Mouse (Mus musculus) heart, embryonic 15.5 days (tissue): ENCODE data around the gene Myo19. TPM values are rescaled to one million over a fixed set of nuclear protein-coding genes. Genes with fewer than 3 reads are reported as not detected.

Experiments
- ATAC-seq: fragments of 200-750 bp; cut with Nextera tagmentation; replicated peaks from 2 replicates; pipeline ENCODE4 v1.8.0; 2017; ENCODE audit warnings: low read depth, moderate TSS enrichment; ENCODE audit not compliant: insufficient number of reproducible peaks, insufficient read depth, low FRiP score
- H3K27ac ChIP-seq: fragments of 300-500 bp; sonication (generic); 2 replicates; pipeline ENCODE4 v1.5.1; 2015; ENCODE audit warnings: mild to moderate bottlenecking, inconsistent platforms
- H3K27me3 ChIP-seq: fragments of 300-500 bp; sonication (generic); 2 replicates; pipeline ENCODE4 v1.6.1; 2015; ENCODE audit warnings: inconsistent platforms
- H3K36me3 ChIP-seq: fragments of 300-500 bp; sonication (generic); 2 replicates; pipeline ENCODE4 v1.6.1; 2015; ENCODE audit warnings: mild to moderate bottlenecking, inconsistent platforms
- H3K4me1 ChIP-seq: fragments of 300-500 bp; sonication (generic); replicated peaks from 2 replicates; pipeline ENCODE4 v1.6.1; 2015; ENCODE audit warnings: inconsistent platforms
- H3K4me2 ChIP-seq: fragments of 300-500 bp; sonication (generic); 2 replicates; pipeline ENCODE4 v1.6.1; 2015; ENCODE audit warnings: inconsistent platforms, mild to moderate bottlenecking, moderate library complexity
- H3K4me3 ChIP-seq: fragments of 300-500 bp; sonication (generic); 2 replicates; pipeline ENCODE4 v1.5.1; 2015; ENCODE audit warnings: mild to moderate bottlenecking, inconsistent platforms
- H3K9ac ChIP-seq: fragments of 300-500 bp; sonication (generic); 2 replicates; pipeline ENCODE4 v1.6.1; 2015; ENCODE audit warnings: mild to moderate bottlenecking, inconsistent platforms
- H3K9me3 ChIP-seq: fragments of 300-500 bp; sonication (generic); replicated peaks from 2 replicates; pipeline ENCODE4 v1.6.1; 2016; ENCODE audit warnings: inconsistent platforms
- WGBS: fragments of 180-500 bp; shearing (Covaris S2); methylation state at CpG from one replicate; pipeline ENCODE4 v1.1.7; 2015; ENCODE audit warnings: mixed read lengths; 5-methylcytosine and 5-hydroxymethylcytosine counted together
- polyA plus RNA-seq: library from polyadenylated mRNA; unstranded; fragments of >200 nt; fragmentation: Nextera tagmentation; extraction: Ambion mirVana; gene quantifications from 2 replicates; pipeline ENCODE4 v1.2.1, GENCODE M21; 2015

Gene Myo19
- polyA plus RNA-seq, 1 experiment from 2014 or later, result 5.4 TPM

GRCm38 (mm10) chr11:84916703-84917300 lies 36.9 kb downstream of the Myo19 start:
- Histone ChIP-seq H3K9ac (0 out of 2 replicates have a peak overlapping the region, but pooled peaks have one; percentile 24), H3K4me1 (peaks cover 6% of the 10 kb centered on the region), H3K27me3 (no peaks in the 10 kb centered on the region), H3K4me2 (peak overlapping the region; percentile 73), H3K9me3 (no peaks in the 10 kb centered on the region), H3K27ac (no peak overlapping the region), H3K4me3 (peak overlapping the region; percentile 67), H3K36me3 (peaks cover 11% of the 10 kb centered on the region; the same call in 1 of the 2 replicates)
- ATAC-seq, result no peak
- 52% methylated on average over 7 of the region's 7 CpGs for WGBS

DNA sequence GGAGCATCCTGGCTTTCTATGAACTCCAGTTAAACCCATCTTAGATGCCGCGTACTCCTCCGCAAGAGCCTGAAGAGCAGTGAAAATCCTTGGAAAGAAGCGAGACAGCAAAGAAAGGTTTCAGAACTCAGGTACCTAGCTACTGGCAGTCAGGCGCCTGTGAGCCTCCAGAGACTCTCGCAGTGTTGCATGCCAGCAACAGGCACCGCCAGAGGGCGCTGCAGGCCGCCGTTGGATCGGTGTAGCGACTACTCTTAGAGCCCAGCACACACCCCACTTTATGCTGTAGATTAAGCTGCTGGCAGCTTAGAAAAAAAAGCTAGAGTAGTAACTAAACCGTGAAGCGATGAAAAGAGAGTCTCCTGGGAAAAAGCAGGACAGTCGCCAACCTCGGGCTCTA lies 38.5 kb downstream of the Myo19 start:
- Histone ChIP-seq H3K4me2 (peak overlapping the region; percentile 43), H3K36me3 (peaks cover 2% of the 10 kb centered on the region; the same call in 1 of the 2 replicates), H3K9me3 (no peaks in the 10 kb centered on the region), H3K27ac (no peak overlapping the region), H3K4me1 (peaks cover 6% of the 10 kb centered on the region), H3K4me3 (no peak overlapping the region), H3K27me3 (no peaks in the 10 kb centered on the region), H3K9ac (no peak overlapping the region)
- WGBS, result 6% methylated on average over 16 of the region's 16 CpGs
- ATAC-seq, result no peak; the same call in 1 of the 2 replicates

DNA sequence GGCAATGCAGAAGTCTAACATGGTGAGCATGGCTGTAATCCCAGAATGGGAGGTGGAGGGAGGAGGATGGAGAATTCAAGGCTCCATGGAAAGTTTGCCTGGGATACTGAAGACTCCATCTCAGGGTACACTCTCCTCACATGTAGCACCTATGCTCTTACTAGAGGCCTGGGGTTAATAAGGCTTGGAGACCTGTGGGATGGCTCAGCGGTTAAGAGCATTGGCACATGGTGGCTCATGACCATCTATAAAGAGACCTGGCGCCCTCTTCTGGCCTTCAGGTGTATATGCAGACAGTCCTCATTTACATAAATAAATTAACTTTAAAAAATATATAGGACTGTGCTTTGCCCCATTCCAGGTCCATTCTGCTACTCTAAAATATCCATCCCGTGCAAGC lies 39.3 kb downstream of the Myo19 start:
- no peak overlapping the region for H3K9ac ChIP-seq
- H3K4me3 ChIP-seq, result no peak overlapping the region
- H3K4me2 ChIP-seq, result no peak overlapping the region
- no peak for ATAC-seq
- H3K36me3 ChIP-seq, result no peaks in the 10 kb centered on the region
- no peaks in the 10 kb centered on the region for H3K27me3 ChIP-seq
- peaks cover 6% of the 10 kb centered on the region for H3K4me1 ChIP-seq
- no peaks in the 10 kb centered on the region for H3K9me3 ChIP-seq
- 37% methylated on average over 3 of the region's 3 CpGs for WGBS
- no peak overlapping the region for H3K27ac ChIP-seq

DNA sequence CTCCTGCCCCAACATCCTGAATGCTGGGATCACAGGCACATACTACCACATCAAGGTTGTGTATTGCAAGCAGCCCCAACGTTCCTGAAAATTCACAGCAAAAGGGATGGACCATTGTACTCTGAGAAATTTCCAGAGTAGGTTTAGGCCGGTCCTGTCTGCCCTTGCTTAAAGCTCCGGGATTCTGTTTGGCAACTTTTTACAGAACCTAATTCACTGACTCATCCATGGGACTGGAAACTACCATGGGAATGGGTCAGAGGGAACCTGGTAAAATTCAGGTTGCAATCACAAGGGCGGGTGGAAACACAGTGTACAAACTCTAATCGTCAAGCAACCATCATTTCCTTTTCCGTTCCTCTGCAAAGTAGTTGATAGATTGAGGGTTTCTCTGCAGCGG lies 40.0 kb downstream of the Myo19 start:
- H3K4me3 ChIP-seq, result no peak overlapping the region
- no peak overlapping the region for H3K9ac ChIP-seq
- no peaks in the 10 kb centered on the region for H3K9me3 ChIP-seq
- no peak overlapping the region for H3K4me2 ChIP-seq
- H3K27ac ChIP-seq, result no peak overlapping the region
- H3K4me1 ChIP-seq, result peaks cover 6% of the 10 kb centered on the region
- no peak for ATAC-seq
- WGBS, result 48% methylated on average over 7 of the region's 7 CpGs
- H3K27me3 ChIP-seq, result no peaks in the 10 kb centered on the region
- H3K36me3 ChIP-seq, result no peaks in the 10 kb centered on the region

DNA sequence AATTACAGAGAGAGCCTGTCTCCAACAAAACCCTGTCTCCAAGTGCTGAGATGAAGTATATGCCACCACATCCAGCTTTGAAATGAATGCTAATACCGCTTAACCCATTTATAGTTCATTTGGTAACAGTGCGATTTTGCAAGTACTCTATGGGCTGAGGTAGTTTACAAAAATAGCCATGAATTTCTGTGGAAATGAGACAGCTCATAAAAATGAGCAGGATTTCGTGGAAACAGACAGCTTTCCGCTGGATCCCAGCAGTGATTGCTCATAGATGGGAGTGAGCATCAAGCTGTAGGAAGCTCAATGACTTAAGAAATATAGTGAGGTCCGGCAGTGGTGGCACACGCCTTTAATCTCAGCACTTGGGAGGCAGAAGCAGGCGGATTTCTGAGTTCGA lies 41.0 kb downstream of the Myo19 start:
- Histone ChIP-seq H3K27ac (no peak overlapping the region), H3K4me2 (no peak overlapping the region), H3K9ac (no peak overlapping the region), H3K4me3 (no peak overlapping the region), H3K9me3 (no peaks in the 10 kb centered on the region), H3K27me3 (no peaks in the 10 kb centered on the region), H3K4me1 (no peaks in the 10 kb centered on the region; the same call in 1 of the 2 replicates), H3K36me3 (no peaks in the 10 kb centered on the region)
- 76% methylated on average over 8 of the region's 8 CpGs for WGBS
- ATAC-seq, result no peak

- no peak overlapping the region for H3K4me2 ChIP-seq
- H3K36me3 ChIP-seq, result no peaks in the 10 kb centered on the region
- H3K27me3 ChIP-seq, result no peaks in the 10 kb centered on the region
- no peaks in the 10 kb centered on the region for H3K9me3 ChIP-seq
- H3K4me3 ChIP-seq, result no peak overlapping the region
- H3K9ac ChIP-seq, result no peak overlapping the region
- H3K4me1 ChIP-seq, result no peaks in the 10 kb centered on the region
- ATAC-seq, result no peak
- H3K27ac ChIP-seq, result no peak overlapping the region
- WGBS, result 13% methylated on average over 6 of the region's 6 CpGs
Observed at GRCm38 (mm10) chr11:84932261-84932660, 52.3 kb downstream of the Myo19 start.

GRCm38 (mm10) chr11:84939508-84940053 lies 59.6 kb downstream of the Myo19 start:
- Histone ChIP-seq H3K9ac (no peak overlapping the region), H3K4me1 (no peaks in the 10 kb centered on the region; the same call in none of the 2 replicates), H3K27ac (no peak overlapping the region), H3K9me3 (no peaks in the 10 kb centered on the region), H3K4me3 (no peak overlapping the region), H3K4me2 (no peak overlapping the region), H3K27me3 (peaks cover 20% of the 10 kb centered on the region), H3K36me3 (no peaks in the 10 kb centered on the region)
- ATAC-seq, result no peak
- WGBS, result 52% methylated on average over 8 of the region's 8 CpGs

DNA sequence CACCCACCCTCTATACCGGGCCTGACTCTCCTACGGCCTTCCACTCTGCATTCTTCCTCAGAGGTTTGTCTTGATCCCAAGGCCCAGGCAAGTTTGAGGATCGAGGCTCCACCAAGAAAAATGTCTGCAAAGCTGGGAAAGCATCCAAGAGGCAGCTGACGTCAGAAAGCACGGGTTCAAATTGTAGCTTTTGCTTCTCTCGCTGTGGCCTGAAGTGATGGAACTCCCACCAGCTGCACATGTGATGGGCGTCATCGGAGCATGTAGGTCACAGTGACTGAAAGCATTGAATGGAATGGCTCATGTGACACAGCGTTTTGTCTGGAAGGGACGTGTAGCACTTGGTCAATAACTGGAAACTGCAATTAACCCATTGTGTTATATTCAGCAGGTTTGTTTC lies 60.2 kb downstream of the Myo19 start:
- ATAC-seq, result no peak
- H3K36me3 ChIP-seq, result no peaks in the 10 kb centered on the region
- H3K9me3 ChIP-seq, result no peaks in the 10 kb centered on the region
- H3K4me1 ChIP-seq, result no peaks in the 10 kb centered on the region; the same call in none of the 2 replicates
- H3K4me3 ChIP-seq, result no peak overlapping the region
- no peak overlapping the region for H3K9ac ChIP-seq
- H3K27ac ChIP-seq, result no peak overlapping the region
- no peak overlapping the region for H3K4me2 ChIP-seq
- H3K27me3 ChIP-seq, result peaks cover 26% of the 10 kb centered on the region
- 78% methylated on average over 10 of the region's 10 CpGs for WGBS

DNA sequence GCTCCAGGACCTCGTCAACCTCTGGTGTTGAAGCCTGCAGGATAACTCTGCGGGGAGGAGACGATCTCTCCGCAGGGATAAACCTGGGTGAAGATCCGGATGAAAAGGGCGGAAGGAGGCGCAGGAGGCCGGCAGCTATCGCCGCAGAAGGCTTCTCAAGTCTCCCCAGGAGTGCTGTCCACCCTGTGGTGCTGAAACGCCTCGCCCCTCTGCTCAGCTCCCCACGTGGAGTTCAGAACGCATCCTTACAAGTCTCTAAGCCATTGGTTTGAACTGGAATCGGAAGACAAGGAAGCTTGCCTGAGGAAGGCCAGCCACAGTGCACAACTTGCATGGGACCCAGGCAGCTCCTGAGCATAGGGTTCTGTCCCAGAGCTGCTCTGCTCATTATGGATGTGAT lies 64.0 kb downstream of the Myo19 start:
- H3K4me2 ChIP-seq, result no peak overlapping the region

GRCm38 (mm10) chr11:84944639-84945435 lies 64.9 kb downstream of the Myo19 start:
- Histone ChIP-seq H3K4me3 (no peak overlapping the region), H3K27ac (no peak overlapping the region), H3K9me3 (no peaks in the 10 kb centered on the region), H3K36me3 (no peaks in the 10 kb centered on the region), H3K9ac (no peak overlapping the region), H3K4me2 (no peak overlapping the region), H3K4me1 (no peaks in the 10 kb centered on the region; the same call in none of the 2 replicates), H3K27me3 (peaks cover 39% of the 10 kb centered on the region)
- WGBS, result under 1% methylated on average over 12 of the region's 12 CpGs
- ATAC-seq, result no peak

More for the DNA sequence above, 64.0 kb downstream of the Myo19 start:
- Histone ChIP-seq H3K4me3 (no peak overlapping the region), H3K9me3 (no peaks in the 10 kb centered on the region), H3K4me1 (no peaks in the 10 kb centered on the region; the same call in none of the 2 replicates), H3K9ac (no peak overlapping the region), H3K27me3 (peaks cover 39% of the 10 kb centered on the region), H3K27ac (no peak overlapping the region), H3K36me3 (no peaks in the 10 kb centered on the region)
- ATAC-seq, result no peak
- WGBS, result 0% methylated on average over 15 of the region's 15 CpGs

DNA sequence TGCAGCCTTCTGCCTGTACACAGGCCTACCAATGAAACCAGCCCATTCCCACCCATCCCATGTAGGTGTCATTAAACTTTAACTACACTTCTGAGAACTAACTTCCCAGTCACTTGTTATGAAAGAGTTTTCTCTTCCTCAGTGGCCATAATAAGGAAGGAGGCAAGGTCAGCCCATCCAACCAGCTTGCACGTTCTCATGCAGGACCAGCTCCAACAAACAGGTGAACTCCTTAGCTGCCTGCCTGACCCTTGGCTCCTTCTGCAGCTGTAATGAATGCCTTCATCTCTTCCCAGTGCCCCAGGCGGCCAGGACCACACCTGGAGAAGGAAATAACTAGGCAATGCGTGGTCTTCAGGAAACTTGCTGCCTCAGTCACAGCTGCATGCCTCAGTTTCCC lies 65.9 kb downstream of the Myo19 start:
- no peaks in the 10 kb centered on the region; the same call in none of the 2 replicates for H3K4me1 ChIP-seq
- no peak overlapping the region for H3K4me2 ChIP-seq
- H3K9me3 ChIP-seq, result no peaks in the 10 kb centered on the region
- peaks cover 35% of the 10 kb centered on the region for H3K27me3 ChIP-seq
- ATAC-seq, result no peak
- no peaks in the 10 kb centered on the region for H3K36me3 ChIP-seq
- H3K9ac ChIP-seq, result no peak overlapping the region
- 44% methylated on average over 3 of the region's 3 CpGs for WGBS
- H3K27ac ChIP-seq, result no peak overlapping the region
- H3K4me3 ChIP-seq, result no peak overlapping the region
